Mouse (Mus musculus): ENCODE measurements around the gene 2200002J24Rik. TPM values are rescaled to one million over a fixed set of nuclear protein-coding genes. Genes with fewer than 3 reads are reported as not detected.
"Not testable (repeated sequence)": the region's sequence is repeated elsewhere in the genome, so short reads cannot be mapped to it uniquely, and the experiment has no call there.

Gene 2200002J24Rik
- polyA plus RNA-seq, 1 experiment = not detected

- no peaks in the 10 kb centered on the region; the same call in 1 of the 2 replicates for H3K4me1 ChIP-seq (ENCODE audit: control insufficient read depth, insufficient read depth, low read length)
- no peak overlapping the region for H3K4me3 ChIP-seq (replicated peaks; ENCODE audit: control insufficient read depth, low read depth, low read length)
- H3K27ac ChIP-seq (ENCODE audit: control insufficient read depth, insufficient read depth, low read depth, low read length, poor library complexity) = no peak overlapping the region
- 91% methylated on average over 3 of the region's 3 CpGs for WGBS
- TF ChIP-seq CTCF (IDR thresholded peaks at IDR 0.05; ENCODE audit: control insufficient read depth, insufficient read depth, low read length) (no peak), POLR2A (IDR thresholded peaks at IDR 0.05; ENCODE audit: borderline replicate concordance, control insufficient read depth, low read depth, low read length) (no peak)
These were observed 37.5 kb downstream of the 2200002J24Rik start for GRCm38 (mm10) chr7:30736211-30736610.

GRCm38 (mm10) chr7:30742570-30742969 lies 43.8 kb downstream of the 2200002J24Rik start:
- H3K4me3 ChIP-seq (replicated peaks; ENCODE audit: control insufficient read depth, low read depth, low read length); H3K4me1 ChIP-seq (ENCODE audit: control insufficient read depth, insufficient read depth, low read length): not testable (repeated sequence)
- WGBS = 6% methylated on average over 2 of the region's 2 CpGs
- peak overlapping the region; percentile 50 for H3K27ac ChIP-seq (ENCODE audit: control insufficient read depth, insufficient read depth, low read depth, low read length, poor library complexity)

- H3K4me3 ChIP-seq (replicated peaks; ENCODE audit: control insufficient read depth, low read depth, low read length); H3K4me1 ChIP-seq (ENCODE audit: control insufficient read depth, insufficient read depth, low read length): not testable (repeated sequence)
- WGBS = 75% methylated on average over 1 of the region's 4 CpGs
- peak within 1 kb of the TSS; percentile 50 for H3K27ac ChIP-seq (ENCODE audit: control insufficient read depth, insufficient read depth, low read depth, low read length, poor library complexity)
These were observed 44.9 kb downstream of the 2200002J24Rik start, which contains the start of gene Gapdhs for GRCm38 (mm10) chr7:30743617-30744016. Gapdhs (minus strand) TSS chr7:30743681.

GRCm38 (mm10) chr7:30744022-30744598 lies 45.4 kb downstream of the 2200002J24Rik start:
- TF ChIP-seq CTCF (IDR thresholded peaks at IDR 0.05; ENCODE audit: control insufficient read depth, insufficient read depth, low read length) = no peak
- TF ChIP-seq POLR2A (IDR thresholded peaks at IDR 0.05; ENCODE audit: borderline replicate concordance, control insufficient read depth, low read depth, low read length) = no peak
- Histone ChIP-seq H3K4me3 (replicated peaks; ENCODE audit: control insufficient read depth, low read depth, low read length) (no peak overlapping the region), H3K4me1 (ENCODE audit: control insufficient read depth, insufficient read depth, low read length) (peaks cover 3% of the 10 kb centered on the region), H3K27ac (ENCODE audit: control insufficient read depth, insufficient read depth, low read depth, low read length, poor library complexity) (no peak overlapping the region)
- 31% methylated on average over 4 of the region's 4 CpGs for WGBS

GRCm38 (mm10) chr7:30747525-30748204 lies 48.9 kb downstream of the 2200002J24Rik start:
- Histone ChIP-seq H3K4me3 (replicated peaks; ENCODE audit: control insufficient read depth, low read depth, low read length) (no peak overlapping the region), H3K27ac (ENCODE audit: control insufficient read depth, insufficient read depth, low read depth, low read length, poor library complexity) (no peak overlapping the region), H3K4me1 (ENCODE audit: control insufficient read depth, insufficient read depth, low read length) (no peaks in the 10 kb centered on the region; the same call in 1 of the 2 replicates)
- no peak for TF ChIP-seq POLR2A (IDR thresholded peaks at IDR 0.05; ENCODE audit: borderline replicate concordance, control insufficient read depth, low read depth, low read length)
- 0 out of 2 replicates have a peak, but pooled peaks have one; percentile 21 for TF ChIP-seq CTCF (IDR thresholded peaks at IDR 0.05; ENCODE audit: control insufficient read depth, insufficient read depth, low read length)
- 88% methylated on average over 7 of the region's 7 CpGs for WGBS

Other genes with a start within 250 kb of the 2200002J24Rik start
- gene Kirrel2, start 241.2 kb upstream of the 2200002J24Rik start, polyA plus RNA-seq (2011; ENCODE audit: insufficient read depth, insufficient read length, low replicate concordance, missing spikeins) = 0.25 and 4.8 TPM in 2 replicates
- gene Nphs1, start 240.6 kb upstream of the 2200002J24Rik start, polyA plus RNA-seq (2011; ENCODE audit: insufficient read depth, insufficient read length, low replicate concordance, missing spikeins) = 1.5 TPM in 1 of 2 replicates, not detected in the other
- gene Prodh2, start 205.3 kb upstream of the 2200002J24Rik start, polyA plus RNA-seq (2011; ENCODE audit: insufficient read depth, insufficient read length, low replicate concordance, missing spikeins) = 1.9 and 3.1 TPM in 2 replicates
- 45.1 and 61.6 TPM in 2 replicates for gene Arhgap33, start 163.9 kb upstream of the 2200002J24Rik start, polyA plus RNA-seq (2011; ENCODE audit: insufficient read depth, insufficient read length, low replicate concordance, missing spikeins)
- 13.1 and 19.0 TPM in 2 replicates for gene Hspb6, start 146.7 kb upstream of the 2200002J24Rik start, polyA plus RNA-seq (2011; ENCODE audit: insufficient read depth, insufficient read length, low replicate concordance, missing spikeins)
- gene Proser3, start 146.6 kb upstream of the 2200002J24Rik start, polyA plus RNA-seq (2011; ENCODE audit: insufficient read depth, insufficient read length, low replicate concordance, missing spikeins) = 4.2 and 12.8 TPM in 2 replicates
- gene Lin37, start 139.1 kb upstream of the 2200002J24Rik start, polyA plus RNA-seq (2011; ENCODE audit: insufficient read depth, insufficient read length, low replicate concordance, missing spikeins) = 22.2 and 47.7 TPM in 2 replicates
- gene U2af1l4, start 135.6 kb upstream of the 2200002J24Rik start, polyA plus RNA-seq (2011; ENCODE audit: insufficient read depth, insufficient read length, low replicate concordance, missing spikeins) = 28.8 and 71.1 TPM in 2 replicates
- gene Gm49396, start 135.6 kb upstream of the 2200002J24Rik start, polyA plus RNA-seq (2011; ENCODE audit: insufficient read depth, insufficient read length, low replicate concordance, missing spikeins) = 7.6 and 11.0 TPM in 2 replicates
- gene Psenen, start 135.3 kb upstream of the 2200002J24Rik start, polyA plus RNA-seq (2011; ENCODE audit: insufficient read depth, insufficient read length, low replicate concordance, missing spikeins) = 50.7 and 98.9 TPM in 2 replicates
- 11.3 and 15.7 TPM in 2 replicates for gene Igflr1, start 133.5 kb upstream of the 2200002J24Rik start, polyA plus RNA-seq (2011; ENCODE audit: insufficient read depth, insufficient read length, low replicate concordance, missing spikeins)
- gene Kmt2b, start 110.2 kb upstream of the 2200002J24Rik start, polyA plus RNA-seq (2011; ENCODE audit: insufficient read depth, insufficient read length, low replicate concordance, missing spikeins) = 35.5 and 102 TPM in 2 replicates
- gene Zbtb32, start 100.0 kb upstream of the 2200002J24Rik start, polyA plus RNA-seq (2011; ENCODE audit: insufficient read depth, insufficient read length, low replicate concordance, missing spikeins) = 3.1 TPM in 1 of 2 replicates, not detected in the other
- 1.4 TPM in 1 of 2 replicates, not detected in the other for gene Upk1a, start 86.1 kb upstream of the 2200002J24Rik start, polyA plus RNA-seq (2011; ENCODE audit: insufficient read depth, insufficient read length, low replicate concordance, missing spikeins)
- 443 and 613 TPM in 2 replicates for gene Cox6b1, start 72.8 kb upstream of the 2200002J24Rik start, polyA plus RNA-seq (2011; ENCODE audit: insufficient read depth, insufficient read length, low replicate concordance, missing spikeins)
- gene Etv2, start 63.1 kb upstream of the 2200002J24Rik start, polyA plus RNA-seq (2011; ENCODE audit: insufficient read depth, insufficient read length, low replicate concordance, missing spikeins) = not detected in 2 replicates
- gene Rbm42, start 48.6 kb upstream of the 2200002J24Rik start, polyA plus RNA-seq (2011; ENCODE audit: insufficient read depth, insufficient read length, low replicate concordance, missing spikeins) = 24.9 and 25.2 TPM in 2 replicates
- 19.5 and 32.1 TPM in 2 replicates for gene Haus5, start 33.9 kb upstream of the 2200002J24Rik start, polyA plus RNA-seq (2011; ENCODE audit: insufficient read depth, insufficient read length, low replicate concordance, missing spikeins)
- gene Pmis2, start 27.3 kb upstream of the 2200002J24Rik start, polyA plus RNA-seq (2011; ENCODE audit: insufficient read depth, insufficient read length, low replicate concordance, missing spikeins) = not detected in 2 replicates
- 0.95 TPM in 1 of 2 replicates, not detected in the other for gene Atp4a, start 13.3 kb downstream of the 2200002J24Rik start, polyA plus RNA-seq (2011; ENCODE audit: insufficient read depth, insufficient read length, low replicate concordance, missing spikeins)
- gene Tmem147, start 30.6 kb downstream of the 2200002J24Rik start, polyA plus RNA-seq (2011; ENCODE audit: insufficient read depth, insufficient read length, low replicate concordance, missing spikeins) = 49.6 and 95.6 TPM in 2 replicates
- not detected in 2 replicates for gene Gapdhs, start 44.8 kb downstream of the 2200002J24Rik start, polyA plus RNA-seq (2011; ENCODE audit: insufficient read depth, insufficient read length, low replicate concordance, missing spikeins)
- 3.5 and 6.4 TPM in 2 replicates for gene Sbsn, start 52.5 kb downstream of the 2200002J24Rik start, polyA plus RNA-seq (2011; ENCODE audit: insufficient read depth, insufficient read length, low replicate concordance, missing spikeins)
- 3.1 TPM in 1 of 2 replicates, not detected in the other for gene Dmkn, start 64.8 kb downstream of the 2200002J24Rik start, polyA plus RNA-seq (2011; ENCODE audit: insufficient read depth, insufficient read length, low replicate concordance, missing spikeins)
- gene Krtdap, start 89.0 kb downstream of the 2200002J24Rik start, polyA plus RNA-seq (2011; ENCODE audit: insufficient read depth, insufficient read length, low replicate concordance, missing spikeins) = not detected in 2 replicates
- 3.6 and 18.3 TPM in 2 replicates for gene Ffar2, start 124.8 kb downstream of the 2200002J24Rik start, polyA plus RNA-seq (2011; ENCODE audit: insufficient read depth, insufficient read length, low replicate concordance, missing spikeins)
- not detected in 2 replicates for gene Ffar3, start 157.3 kb downstream of the 2200002J24Rik start, polyA plus RNA-seq (2011; ENCODE audit: insufficient read depth, insufficient read length, low replicate concordance, missing spikeins)
- 2.1 and 4.9 TPM in 2 replicates for gene Ffar1, start 162.6 kb downstream of the 2200002J24Rik start, polyA plus RNA-seq (2011; ENCODE audit: insufficient read depth, insufficient read length, low replicate concordance, missing spikeins)
- gene Cd22, start 181.4 kb downstream of the 2200002J24Rik start, polyA plus RNA-seq (2011; ENCODE audit: insufficient read depth, insufficient read length, low replicate concordance, missing spikeins) = 24.0 and 59.4 TPM in 2 replicates
- 1.1 and 7.2 TPM in 2 replicates for gene Mag, start 215.9 kb downstream of the 2200002J24Rik start, polyA plus RNA-seq (2011; ENCODE audit: insufficient read depth, insufficient read length, low replicate concordance, missing spikeins)
- not detected in 2 replicates for gene Hamp2, start 225.8 kb downstream of the 2200002J24Rik start, polyA plus RNA-seq (2011; ENCODE audit: insufficient read depth, insufficient read length, low replicate concordance, missing spikeins)
- 9.2 and 42.2 TPM in 2 replicates for gene Hamp, start 245.1 kb downstream of the 2200002J24Rik start, polyA plus RNA-seq (2011; ENCODE audit: insufficient read depth, insufficient read length, low replicate concordance, missing spikeins)